Mouse (Mus musculus): ENCODE measurements around the gene Plekha7. TPM values are rescaled to one million over a fixed set of nuclear protein-coding genes. Genes with fewer than 3 reads are reported as not detected.

Gene Plekha7
- polyA plus RNA-seq, 1 experiment: 24.4 TPM

GRCm38 (mm10) chr7:116257953-116258352, 50.2 kb downstream of the Plekha7 start:
- no peak overlapping the region for H3K4me3 ChIP-seq (ENCODE audit: control insufficient read depth, insufficient read depth, low read length)
- no peaks in the 10 kb centered on the region for H3K36me3 ChIP-seq (ENCODE audit: control insufficient read depth, insufficient read depth, low read length)
- H3K27me3 ChIP-seq (ENCODE audit: control insufficient read depth, insufficient read depth, low read length): no peaks in the 10 kb centered on the region
- TF ChIP-seq POLR2A (IDR thresholded peaks at IDR 0.05; ENCODE audit: control insufficient read depth, extremely low read depth, insufficient read depth, low read length, poor library complexity) (no peak), CTCF (IDR thresholded peaks at IDR 0.05; ENCODE audit: borderline replicate concordance, control insufficient read depth, extremely low read depth, insufficient read depth, low read length, poor library complexity) (no peak)
- WGBS: 93% methylated on average over 10 of the region's 10 CpGs
- no peaks in the 10 kb centered on the region for H3K4me1 ChIP-seq (replicated peaks; ENCODE audit: control insufficient read depth, insufficient read depth, low read length)
- no peak overlapping the region for H3K27ac ChIP-seq (ENCODE audit: control insufficient read depth, insufficient read depth, low read length)
- no peak for DNase-seq

- Histone ChIP-seq H3K36me3 (ENCODE audit: control insufficient read depth, insufficient read depth, low read length) (no peaks in the 10 kb centered on the region), H3K27me3 (ENCODE audit: control insufficient read depth, insufficient read depth, low read length) (no peaks in the 10 kb centered on the region), H3K4me3 (ENCODE audit: control insufficient read depth, insufficient read depth, low read length) (no peak overlapping the region), H3K4me1 (replicated peaks; ENCODE audit: control insufficient read depth, insufficient read depth, low read length) (no peaks in the 10 kb centered on the region), H3K27ac (ENCODE audit: control insufficient read depth, insufficient read depth, low read length) (no peak overlapping the region)
- no peak for TF ChIP-seq CTCF (IDR thresholded peaks at IDR 0.05; ENCODE audit: borderline replicate concordance, control insufficient read depth, extremely low read depth, insufficient read depth, low read length, poor library complexity)
- no peak for TF ChIP-seq POLR2A (IDR thresholded peaks at IDR 0.05; ENCODE audit: control insufficient read depth, extremely low read depth, insufficient read depth, low read length, poor library complexity)
- WGBS: 89% methylated on average over 5 of the region's 5 CpGs
- no peak for DNase-seq
These were observed 52.5 kb downstream of the Plekha7 start for GRCm38 (mm10) chr7:116255664-116256063.

GRCm38 (mm10) chr7:116254660-116255059, 53.5 kb downstream of the Plekha7 start:
- Histone ChIP-seq H3K27ac (ENCODE audit: control insufficient read depth, insufficient read depth, low read length) (no peak overlapping the region), H3K4me1 (replicated peaks; ENCODE audit: control insufficient read depth, insufficient read depth, low read length) (no peaks in the 10 kb centered on the region), H3K36me3 (ENCODE audit: control insufficient read depth, insufficient read depth, low read length) (no peaks in the 10 kb centered on the region), H3K27me3 (ENCODE audit: control insufficient read depth, insufficient read depth, low read length) (no peaks in the 10 kb centered on the region), H3K4me3 (ENCODE audit: control insufficient read depth, insufficient read depth, low read length) (no peak overlapping the region)
- no peak for DNase-seq
- TF ChIP-seq POLR2A (IDR thresholded peaks at IDR 0.05; ENCODE audit: control insufficient read depth, extremely low read depth, insufficient read depth, low read length, poor library complexity): no peak
- no peak for TF ChIP-seq CTCF (IDR thresholded peaks at IDR 0.05; ENCODE audit: borderline replicate concordance, control insufficient read depth, extremely low read depth, insufficient read depth, low read length, poor library complexity)
- WGBS: 98% methylated on average over 5 of the region's 5 CpGs

- H3K36me3 ChIP-seq (ENCODE audit: control insufficient read depth, insufficient read depth, low read length): no peaks in the 10 kb centered on the region
- no peak overlapping the region for H3K27ac ChIP-seq (ENCODE audit: control insufficient read depth, insufficient read depth, low read length)
- H3K4me1 ChIP-seq (replicated peaks; ENCODE audit: control insufficient read depth, insufficient read depth, low read length): no peaks in the 10 kb centered on the region
- no peak for TF ChIP-seq CTCF (IDR thresholded peaks at IDR 0.05; ENCODE audit: borderline replicate concordance, control insufficient read depth, extremely low read depth, insufficient read depth, low read length, poor library complexity)
- no peak for TF ChIP-seq POLR2A (IDR thresholded peaks at IDR 0.05; ENCODE audit: control insufficient read depth, extremely low read depth, insufficient read depth, low read length, poor library complexity)
- no peak for DNase-seq
- H3K27me3 ChIP-seq (ENCODE audit: control insufficient read depth, insufficient read depth, low read length): no peaks in the 10 kb centered on the region
- WGBS: 94% methylated on average over 4 of the region's 4 CpGs
- H3K4me3 ChIP-seq (ENCODE audit: control insufficient read depth, insufficient read depth, low read length): no peak overlapping the region
These were observed 55.7 kb downstream of the Plekha7 start for GRCm38 (mm10) chr7:116252470-116252869.

GRCm38 (mm10) chr7:116251516-116251915, 56.7 kb downstream of the Plekha7 start:
- TF ChIP-seq POLR2A (IDR thresholded peaks at IDR 0.05; ENCODE audit: control insufficient read depth, extremely low read depth, insufficient read depth, low read length, poor library complexity) (no peak), CTCF (IDR thresholded peaks at IDR 0.05; ENCODE audit: borderline replicate concordance, control insufficient read depth, extremely low read depth, insufficient read depth, low read length, poor library complexity) (no peak)
- Histone ChIP-seq H3K27me3 (ENCODE audit: control insufficient read depth, insufficient read depth, low read length) (no peaks in the 10 kb centered on the region), H3K27ac (ENCODE audit: control insufficient read depth, insufficient read depth, low read length) (no peak overlapping the region), H3K4me3 (ENCODE audit: control insufficient read depth, insufficient read depth, low read length) (no peak overlapping the region), H3K36me3 (ENCODE audit: control insufficient read depth, insufficient read depth, low read length) (no peaks in the 10 kb centered on the region), H3K4me1 (replicated peaks; ENCODE audit: control insufficient read depth, insufficient read depth, low read length) (peaks cover 7% of the 10 kb centered on the region; the same call in 1 of the 2 replicates)
- no peak for DNase-seq
- 98% methylated on average over 3 of the region's 3 CpGs for WGBS

- TF ChIP-seq POLR2A (IDR thresholded peaks at IDR 0.05; ENCODE audit: control insufficient read depth, extremely low read depth, insufficient read depth, low read length, poor library complexity) (no peak), CTCF (IDR thresholded peaks at IDR 0.05; ENCODE audit: borderline replicate concordance, control insufficient read depth, extremely low read depth, insufficient read depth, low read length, poor library complexity) (no peak)
- H3K27me3 ChIP-seq (ENCODE audit: control insufficient read depth, insufficient read depth, low read length): no peaks in the 10 kb centered on the region
- H3K36me3 ChIP-seq (ENCODE audit: control insufficient read depth, insufficient read depth, low read length): no peaks in the 10 kb centered on the region
- no peak overlapping the region for H3K4me3 ChIP-seq (ENCODE audit: control insufficient read depth, insufficient read depth, low read length)
- H3K27ac ChIP-seq (ENCODE audit: control insufficient read depth, insufficient read depth, low read length): no peak overlapping the region
- H3K4me1 ChIP-seq (replicated peaks; ENCODE audit: control insufficient read depth, insufficient read depth, low read length): peaks cover 8% of the 10 kb centered on the region; the same call in 1 of the 2 replicates
- 98% methylated on average over 11 of the region's 11 CpGs for WGBS
- no peak for DNase-seq
These were observed 59.6 kb downstream of the Plekha7 start for GRCm38 (mm10) chr7:116248536-116248935.

GRCm38 (mm10) chr7:116247377-116247729, 60.8 kb downstream of the Plekha7 start:
- no peak for TF ChIP-seq CTCF (IDR thresholded peaks at IDR 0.05; ENCODE audit: borderline replicate concordance, control insufficient read depth, extremely low read depth, insufficient read depth, low read length, poor library complexity)
- no peak for TF ChIP-seq POLR2A (IDR thresholded peaks at IDR 0.05; ENCODE audit: control insufficient read depth, extremely low read depth, insufficient read depth, low read length, poor library complexity)
- Histone ChIP-seq H3K27me3 (ENCODE audit: control insufficient read depth, insufficient read depth, low read length) (no peaks in the 10 kb centered on the region), H3K4me1 (replicated peaks; ENCODE audit: control insufficient read depth, insufficient read depth, low read length) (peaks cover 8% of the 10 kb centered on the region; the same call in 1 of the 2 replicates), H3K4me3 (ENCODE audit: control insufficient read depth, insufficient read depth, low read length) (no peak overlapping the region), H3K27ac (ENCODE audit: control insufficient read depth, insufficient read depth, low read length) (no peak overlapping the region), H3K36me3 (ENCODE audit: control insufficient read depth, insufficient read depth, low read length) (no peaks in the 10 kb centered on the region)
- peak; percentile 28 for DNase-seq
- WGBS: 13% methylated on average over 6 of the region's 7 CpGs

Measured in thymus, adult 2 months (tissue).